Mouse (Mus musculus) liver, embryonic 16.5 days (tissue): Measurements from ENCODE around the gene Gng3. TPM values are rescaled to one million over a fixed set of nuclear protein-coding genes. Genes with fewer than 3 reads are reported as not detected.

Source experiments
- ATAC-seq: fragments of 200-750 bp; cut with Nextera tagmentation; 2 replicates; pipeline ENCODE4 v1.8.0; 2017; ENCODE audit warnings: low read depth, mild to moderate bottlenecking, moderate number of reproducible peaks, moderate library complexity
- H3K27ac ChIP-seq: fragments of 300-500 bp; sonication (generic); 2 replicates; pipeline ENCODE4 v1.5.1; 2014; ENCODE audit warnings: mild to moderate bottlenecking, low read length
- H3K27me3 ChIP-seq: fragments of 300-500 bp; sonication (generic); 2 replicates; pipeline ENCODE4 v1.6.1; 2014; ENCODE audit warnings: low read depth, low read length, mixed read lengths; ENCODE audit not compliant: control insufficient read depth, insufficient read depth
- H3K36me3 ChIP-seq: fragments of 300-500 bp; sonication (generic); 2 replicates; pipeline ENCODE4 v1.6.1; 2014; ENCODE audit warnings: mild to moderate bottlenecking; ENCODE audit not compliant: control insufficient read depth, insufficient read depth
- H3K4me1 ChIP-seq: fragments of 300-500 bp; sonication (generic); 2 replicates; pipeline ENCODE4 v1.6.1; 2014; ENCODE audit warnings: low read depth, low read length, mixed read lengths; ENCODE audit not compliant: control insufficient read depth
- H3K4me2 ChIP-seq: fragments of 300-500 bp; sonication (generic); 2 replicates; pipeline ENCODE4 v1.6.1; 2014; ENCODE audit warnings: low read depth, low read length, mixed read lengths
- H3K4me3 ChIP-seq: fragments of 300-500 bp; sonication (generic); 2 replicates; pipeline ENCODE4 v1.5.1; 2014; ENCODE audit warnings: low read depth, mild to moderate bottlenecking, low read length
- H3K9ac ChIP-seq: fragments of 300-500 bp; sonication (generic); 2 replicates; pipeline ENCODE4 v1.6.1; 2014; ENCODE audit warnings: low read depth, low read length
- H3K9me3 ChIP-seq: fragments of 300-500 bp; sonication (generic); replicated peaks from 2 replicates; pipeline ENCODE4 v1.6.1; 2016; ENCODE audit warnings: low read length; ENCODE audit not compliant: control insufficient read depth
- WGBS: fragments of 180-500 bp; shearing (Covaris S2); extraction: QIAGEN DNeasy Blood & Tissue Kit; methylation state at CpG from one replicate; pipeline ENCODE4 v1.1.7; 2014; ENCODE audit not compliant: insufficient replicate concordance; 5-methylcytosine and 5-hydroxymethylcytosine counted together
- polyA plus RNA-seq: library from polyadenylated mRNA; unstranded; fragments of >200 nt; fragmentation: Nextera tagmentation; extraction: Ambion mirVana; gene quantifications from 2 replicates; pipeline ENCODE4 v1.2.1, GENCODE M21; 2015

Gng3 gene
- polyA plus RNA-seq, result 0.22 and 0.51 TPM in 2 replicates

DNA sequence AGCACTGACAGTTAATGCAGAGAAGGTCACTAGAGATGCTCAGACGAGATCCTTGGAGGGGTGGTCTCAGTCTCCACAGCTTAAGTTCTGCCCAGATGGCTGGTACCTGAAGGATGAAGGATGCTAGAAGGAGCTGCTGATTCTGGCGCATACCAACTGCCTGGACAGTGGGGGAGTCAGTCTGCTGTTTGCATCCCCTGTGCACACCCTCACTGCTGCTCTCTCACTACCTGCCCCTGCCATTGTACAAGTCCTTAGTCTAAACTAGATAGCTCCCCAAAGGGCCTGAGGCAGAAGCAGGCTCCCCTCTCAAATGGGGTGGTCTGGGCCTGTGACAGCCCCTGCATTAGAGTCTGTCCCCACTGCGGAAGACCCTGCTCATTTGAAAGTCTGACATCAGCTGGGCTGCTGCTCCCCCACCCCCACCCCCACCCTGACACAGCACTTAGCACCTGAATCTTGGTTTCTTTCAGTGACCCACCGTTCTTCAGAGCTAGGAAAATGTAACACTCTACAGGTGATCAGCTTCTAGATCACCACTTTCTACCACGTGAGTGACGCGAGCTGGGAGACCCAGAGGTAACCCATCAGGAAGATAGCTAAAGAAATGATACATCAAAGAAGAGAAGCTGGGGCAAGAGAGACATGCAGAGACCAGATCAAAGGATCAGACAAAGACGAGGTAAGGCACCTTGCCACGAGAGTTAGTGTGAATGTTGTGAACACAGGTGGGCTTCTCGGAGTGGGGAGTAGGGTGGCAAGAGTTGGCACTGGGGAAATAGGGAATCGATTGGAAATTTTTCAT lies at the start of gene Gng3:
Gene Gng3 (minus strand): TSS at position 92 of the 805 bp plus-strand sequence.
- Histone ChIP-seq H3K27me3 (no peaks in the 10 kb centered on the region), H3K36me3 (peaks cover 9% of the 10 kb centered on the region), H3K9me3 (no peaks in the 10 kb centered on the region), H3K4me3 (peak within 1 kb of the TSS; percentile 80), H3K9ac (peak within 1 kb of the TSS; percentile 90), H3K4me2 (peak within 1 kb of the TSS; percentile 75), H3K4me1 (peaks cover 29% of the 10 kb centered on the region), H3K27ac (0 out of 2 replicates have a peak within 1 kb of the TSS, but pooled peaks have one; percentile 1)
- no peak for ATAC-seq
- WGBS, result 78% methylated on average over 11 of the region's 11 CpGs

- 11% methylated on average over 19 of the region's 19 CpGs for WGBS
- peaks cover 12% of the 10 kb centered on the region for H3K4me1 ChIP-seq
- H3K9me3 ChIP-seq, result no peaks in the 10 kb centered on the region
- no peaks in the 10 kb centered on the region for H3K27me3 ChIP-seq
- peak overlapping the region; percentile 73 for H3K27ac ChIP-seq
- ATAC-seq, result no peak
- H3K9ac ChIP-seq, result peak overlapping the region; percentile 88
- peak overlapping the region; percentile 86 for H3K4me3 ChIP-seq
- peak overlapping the region; percentile 84 for H3K4me2 ChIP-seq
- H3K36me3 ChIP-seq, result no peaks in the 10 kb centered on the region
Measured at GRCm38 (mm10) chr19:8887585-8888463, 48.8 kb upstream of the Gng3 start.

DNA sequence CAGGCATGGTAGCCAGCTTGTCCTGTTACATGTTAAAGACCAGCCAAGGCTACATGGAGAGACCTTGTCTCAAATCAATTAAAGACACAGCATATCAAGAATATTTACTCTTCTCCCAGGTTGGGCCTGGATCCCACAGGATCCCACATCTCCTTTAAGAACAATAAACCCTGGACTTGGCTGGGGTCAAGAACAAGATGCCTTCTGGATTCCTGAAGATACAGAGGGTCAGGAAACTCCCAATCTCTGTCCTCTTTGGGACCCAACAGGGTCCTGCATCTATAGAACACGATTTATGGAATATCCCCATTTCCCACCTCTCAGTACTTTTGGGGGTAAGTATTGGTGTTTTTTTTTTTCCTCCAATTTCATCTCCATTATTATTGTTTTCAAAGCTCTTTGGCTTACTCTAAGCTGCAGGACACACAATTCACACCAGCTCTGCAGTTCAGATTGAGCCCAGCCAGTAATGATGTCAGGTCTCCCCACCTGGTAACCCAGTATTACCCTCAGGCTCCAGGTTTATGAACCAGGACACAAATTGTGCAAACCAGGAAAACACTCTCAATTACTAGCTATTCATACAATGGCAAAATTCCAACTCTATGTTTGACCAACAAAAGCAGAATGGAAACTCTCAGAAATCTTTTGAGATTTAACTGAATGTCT lies 48.1 kb upstream of the Gng3 start:
- no peaks in the 10 kb centered on the region for H3K27me3 ChIP-seq
- H3K4me1 ChIP-seq, result peaks cover 12% of the 10 kb centered on the region
- no peak for ATAC-seq
- no peak overlapping the region for H3K9ac ChIP-seq
- H3K36me3 ChIP-seq, result no peaks in the 10 kb centered on the region
- 38% methylated on average over 1 of the region's 1 CpGs for WGBS
- H3K9me3 ChIP-seq, result no peaks in the 10 kb centered on the region
- peak overlapping the region; percentile 84 for H3K4me2 ChIP-seq
- no peak overlapping the region for H3K27ac ChIP-seq
- peak overlapping the region; percentile 86; the same call in 1 of the 2 replicates for H3K4me3 ChIP-seq

- Histone ChIP-seq H3K27me3 (no peaks in the 10 kb centered on the region), H3K9me3 (no peaks in the 10 kb centered on the region), H3K27ac (no peak within 1 kb of the TSS), H3K4me3 (no peak within 1 kb of the TSS), H3K4me2 (no peak within 1 kb of the TSS), H3K9ac (no peak within 1 kb of the TSS), H3K36me3 (no peaks in the 10 kb centered on the region), H3K4me1 (peaks cover 18% of the 10 kb centered on the region)
- ATAC-seq, result no peak
- WGBS, result 68% methylated on average over 3 of the region's 3 CpGs
Measured at GRCm38 (mm10) chr19:8883616-8884015, 44.6 kb upstream of the Gng3 start, which contains the start of the genes Lbhd1 and Gm49403. Lbhd1 (plus strand) TSS chr19:8883732. Gm49403 (plus strand) TSS chr19:8883930.

DNA sequence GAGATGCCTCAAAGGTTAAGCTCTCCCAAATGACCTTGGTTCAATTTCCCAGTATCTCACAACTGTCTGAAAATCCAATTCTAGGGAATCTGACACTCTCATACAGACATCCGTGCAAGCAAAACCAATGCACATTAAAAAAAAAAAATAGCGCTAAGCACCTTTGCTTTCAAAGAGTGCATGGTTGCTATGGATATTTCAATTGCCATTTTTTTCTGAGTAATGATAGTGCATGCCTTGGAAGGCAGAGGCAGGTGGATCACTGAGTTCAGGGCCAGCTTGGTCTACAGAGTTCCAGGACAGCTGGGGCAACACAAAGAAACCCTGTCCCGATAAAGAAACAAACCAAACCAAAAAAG lies 42.0 kb upstream of the Gng3 start:
- Histone ChIP-seq H3K27ac (peak overlapping the region; percentile 81; the same call in 1 of the 2 replicates), H3K36me3 (peaks cover 10% of the 10 kb centered on the region), H3K4me2 (peak overlapping the region; percentile 87), H3K4me1 (peaks cover 13% of the 10 kb centered on the region), H3K9me3 (no peaks in the 10 kb centered on the region), H3K27me3 (no peaks in the 10 kb centered on the region), H3K9ac (peak overlapping the region; percentile 93), H3K4me3 (peak overlapping the region; percentile 89)
- no peak for ATAC-seq
- WGBS, result 7% methylated on average over 3 of the region's 3 CpGs

- peak within 1 kb of the TSS; percentile 89 for H3K4me3 ChIP-seq
- peak within 1 kb of the TSS; percentile 93 for H3K9ac ChIP-seq
- peak within 1 kb of the TSS; percentile 81 for H3K27ac ChIP-seq
- H3K9me3 ChIP-seq, result no peaks in the 10 kb centered on the region
- peak; percentile 98 for ATAC-seq
- WGBS, result under 1% methylated on average over 42 of the region's 42 CpGs
- peaks cover 14% of the 10 kb centered on the region for H3K36me3 ChIP-seq
- no peaks in the 10 kb centered on the region for H3K27me3 ChIP-seq
- H3K4me1 ChIP-seq, result peaks cover 13% of the 10 kb centered on the region
- peak within 1 kb of the TSS; percentile 87 for H3K4me2 ChIP-seq
Measured at GRCm38 (mm10) chr19:8880311-8881033, 41.5 kb upstream of the Gng3 start, which contains the start of gene Uqcc3. Uqcc3 (minus strand) TSS chr19:8880923.

DNA sequence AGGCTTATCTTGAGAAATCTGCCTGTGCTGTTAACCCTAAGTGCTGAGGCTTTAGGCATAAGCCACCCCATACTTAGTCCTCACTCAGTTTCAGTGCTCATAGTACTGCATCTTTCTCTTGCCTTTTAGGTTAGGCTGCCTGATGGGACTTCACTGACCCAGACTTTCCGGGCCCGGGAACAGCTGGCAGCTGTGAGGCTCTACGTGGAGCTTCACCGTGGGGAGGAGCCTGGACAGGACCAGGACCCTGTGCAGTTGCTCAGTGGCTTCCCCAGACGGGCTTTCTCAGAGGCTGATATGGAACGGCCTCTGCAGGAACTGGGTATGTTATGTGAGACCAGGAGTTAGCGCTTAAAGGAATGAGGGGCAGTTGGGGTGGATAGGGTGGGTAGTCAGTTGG lies 36.0 kb upstream of the Gng3 start:
- H3K27ac ChIP-seq, result no peak overlapping the region
- 80% methylated on average over 7 of the region's 7 CpGs for WGBS

GRCm38 (mm10) chr19:8872266-8872840 lies 33.4 kb upstream of the Gng3 start:
- Histone ChIP-seq H3K4me3 (peak overlapping the region; percentile 97), H3K9me3 (no peaks in the 10 kb centered on the region), H3K9ac (peak overlapping the region; percentile 98), H3K27ac (peak overlapping the region; percentile 88), H3K4me1 (peaks cover 19% of the 10 kb centered on the region), H3K36me3 (peaks cover 31% of the 10 kb centered on the region), H3K27me3 (no peaks in the 10 kb centered on the region), H3K4me2 (peak overlapping the region; percentile 89)
- 64% methylated on average over 10 of the region's 10 CpGs for WGBS
- no peak for ATAC-seq

More for the DNA sequence above, 36.0 kb upstream of the Gng3 start:
- H3K4me1 ChIP-seq, result peaks cover 28% of the 10 kb centered on the region
- no peaks in the 10 kb centered on the region for H3K9me3 ChIP-seq
- H3K36me3 ChIP-seq, result peaks cover 31% of the 10 kb centered on the region
- no peak overlapping the region for H3K4me3 ChIP-seq
- ATAC-seq, result no peak
- no peak overlapping the region for H3K4me2 ChIP-seq
- H3K9ac ChIP-seq, result no peak overlapping the region
- no peaks in the 10 kb centered on the region for H3K27me3 ChIP-seq
